Mouse (Mus musculus) olfactory bulb, adult 2 months (tissue): ENCODE data around the gene Rtp4. TPM values are rescaled to one million over a fixed set of nuclear protein-coding genes. Genes with fewer than 3 reads are reported as not detected.

Experiments
- H3K27ac ChIP-seq: fragments of 200-500 bp; 2 replicates; pipeline ENCODE4 v1.5.1; 2012; ENCODE audit warnings: low read depth, low read length; ENCODE audit not compliant: insufficient read depth
- H3K4me1 ChIP-seq: fragments of 200-500 bp; 2 replicates; pipeline ENCODE4 v1.6.1; 2012; ENCODE audit warnings: low read length; ENCODE audit not compliant: control insufficient read depth, insufficient read depth
- H3K4me3 ChIP-seq: fragments of 200-500 bp; 2 replicates; pipeline ENCODE4 v1.5.1; 2012; ENCODE audit warnings: mild to moderate bottlenecking, low read depth, low read length, moderate library complexity; ENCODE audit not compliant: insufficient read depth
- CTCF ChIP-seq: fragments of 200-500 bp; IDR thresholded peaks from 2 replicates; pipeline ENCODE4 v1.5.1; 2012; ENCODE audit warnings: low read depth, mild to moderate bottlenecking, low read length, moderate library complexity; ENCODE audit not compliant: insufficient read depth
- POLR2A ChIP-seq: fragments of 200-500 bp; IDR thresholded peaks from 2 replicates; pipeline ENCODE4 v1.6.1; 2012; ENCODE audit warnings: mild to moderate bottlenecking, low read depth, low read length, moderate library complexity; ENCODE audit not compliant: insufficient read depth
- WGBS: fragments of 180-500 bp; shearing (Covaris S2); methylation state at CpG from one replicate; pipeline ENCODE4 v1.1.7; 2018; 5-methylcytosine and 5-hydroxymethylcytosine counted together
- polyA plus RNA-seq: library from polyadenylated mRNA; stranded (reverse); fragments of >200 nt; gene quantifications from 2 replicates; pipeline ENCODE4 v1.2.4, GENCODE M21; 2012; ENCODE audit warnings: low replicate concordance; ENCODE audit not compliant: missing spikeins, insufficient read depth, insufficient read length

Rtp4 gene
- not detected in 2 replicates for polyA plus RNA-seq

DNA sequence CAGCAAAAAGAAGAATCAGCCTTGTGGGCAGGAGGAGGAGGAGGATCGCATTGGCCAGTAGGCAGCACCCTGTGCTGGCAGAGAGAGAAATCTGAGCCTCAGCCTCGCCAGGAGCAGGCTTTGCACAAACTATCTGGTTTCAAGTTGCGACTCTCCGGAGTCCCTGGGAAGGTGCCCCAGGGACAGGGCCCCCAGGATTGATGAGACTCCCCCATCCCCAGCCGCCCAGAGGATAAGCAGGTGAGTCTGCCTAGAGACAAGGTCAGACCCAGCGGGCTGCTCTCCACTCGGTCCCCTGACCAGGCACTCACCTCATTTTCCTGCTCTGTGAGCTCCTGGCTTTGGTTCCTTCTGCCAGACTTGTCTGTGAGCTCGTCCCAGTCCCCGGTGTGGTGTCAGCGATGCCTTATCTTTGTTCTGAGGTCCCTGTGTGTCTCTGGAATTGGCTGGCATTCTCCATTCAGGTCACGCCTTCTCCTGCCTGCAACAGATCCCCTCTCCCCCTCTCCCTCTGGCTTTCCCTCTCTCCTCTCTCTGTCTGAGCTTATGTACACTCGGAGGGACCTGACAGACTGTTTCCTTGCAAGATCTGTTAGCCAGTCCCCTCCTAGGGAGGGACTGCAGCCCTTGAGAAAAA, at the start of gene Rtp4, which contains the start of gene Masp1:
TSS of gene Rtp4 (plus strand) at position 57 of the 637 bp plus-strand sequence.
TSS of gene Masp1 (minus strand) at position 581 of the 637 bp plus-strand sequence.
- 7% methylated on average over 12 of the region's 12 CpGs for WGBS
- TF ChIP-seq POLR2A: no peak

DNA sequence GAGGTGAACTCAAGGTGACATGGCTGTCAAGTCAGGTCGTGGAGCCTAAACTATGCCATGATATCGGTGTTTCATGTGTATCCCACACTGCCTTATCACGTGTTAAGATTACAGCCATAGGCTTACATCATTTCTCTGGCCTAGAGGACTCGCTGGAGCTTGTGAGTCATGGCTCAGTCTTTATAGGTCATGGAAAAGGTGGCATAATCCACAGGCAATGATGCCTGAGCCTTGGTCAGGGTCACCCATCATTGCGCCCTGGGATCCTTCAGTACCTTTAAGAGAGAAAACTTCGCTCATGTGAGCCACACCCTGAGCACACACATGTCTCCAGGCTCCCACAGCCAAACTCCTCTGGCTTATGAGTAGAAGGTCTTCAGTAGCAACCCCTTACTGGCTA, 48.5 kb upstream of the Rtp4 start:
- 95% methylated on average over 6 of the region's 6 CpGs for WGBS
- no peak overlapping the region for H3K27ac ChIP-seq
- no peaks in the 10 kb centered on the region for H3K4me1 ChIP-seq
- no peak overlapping the region for H3K4me3 ChIP-seq
- no peak for TF ChIP-seq POLR2A
- no peak for TF ChIP-seq CTCF

More for the DNA sequence above, at the start of gene Rtp4, which contains the start of gene Masp1:
- Histone ChIP-seq H3K4me1 (peaks cover 13% of the 10 kb centered on the region; the same call in 1 of the 2 replicates), H3K27ac (no peak within 1 kb of the TSS), H3K4me3 (peak within 1 kb of the TSS; percentile 37)

DNA sequence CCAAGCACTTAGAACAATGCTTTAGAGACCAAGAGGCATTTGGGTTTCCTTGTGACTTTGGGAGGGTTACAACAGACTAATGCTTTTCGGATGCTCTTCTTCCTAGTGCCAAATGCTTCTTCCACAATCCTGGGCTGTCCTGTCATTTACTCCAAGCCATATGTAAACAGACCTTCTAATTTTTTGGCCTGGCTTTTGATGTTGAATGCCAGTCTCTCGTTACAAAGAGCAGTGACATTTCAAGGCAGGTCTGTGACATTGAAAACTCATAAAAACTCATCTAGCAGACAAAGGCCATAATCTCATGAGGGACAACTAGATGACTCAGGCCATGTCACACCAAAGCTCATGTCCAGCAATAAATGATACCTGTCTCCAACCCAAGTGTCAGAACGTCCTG, 48.0 kb upstream of the Rtp4 start:
- Histone ChIP-seq H3K4me3 (no peak overlapping the region), H3K4me1 (no peaks in the 10 kb centered on the region), H3K27ac (no peak overlapping the region)
- 77% methylated on average over 3 of the region's 3 CpGs for WGBS
- no peak for TF ChIP-seq CTCF
- TF ChIP-seq POLR2A: no peak

DNA sequence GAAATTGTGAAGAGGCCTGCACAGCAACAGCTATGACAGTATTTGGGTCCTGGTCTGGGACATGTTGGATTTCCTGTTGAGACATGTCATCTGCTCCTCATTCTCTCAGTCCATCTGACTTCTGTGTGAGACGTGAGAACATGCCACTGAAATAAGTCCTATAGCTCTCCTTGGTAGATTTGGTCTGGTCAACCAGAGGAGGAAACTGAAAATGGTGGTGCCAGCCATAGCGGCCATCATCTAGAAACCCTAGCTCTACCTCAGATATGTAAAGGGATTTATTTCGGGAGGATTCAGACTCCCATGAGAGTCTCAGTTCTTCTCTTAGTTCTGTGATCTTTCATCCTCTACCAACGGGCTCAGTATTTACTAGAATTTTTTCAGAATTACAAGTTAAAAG, 44.4 kb upstream of the Rtp4 start:
- Histone ChIP-seq H3K27ac (no peak overlapping the region), H3K4me3 (no peak overlapping the region), H3K4me1 (no peaks in the 10 kb centered on the region)
- WGBS: 95% methylated on average over 4 of the region's 4 CpGs
- TF ChIP-seq POLR2A (no peak), CTCF (no peak)

DNA sequence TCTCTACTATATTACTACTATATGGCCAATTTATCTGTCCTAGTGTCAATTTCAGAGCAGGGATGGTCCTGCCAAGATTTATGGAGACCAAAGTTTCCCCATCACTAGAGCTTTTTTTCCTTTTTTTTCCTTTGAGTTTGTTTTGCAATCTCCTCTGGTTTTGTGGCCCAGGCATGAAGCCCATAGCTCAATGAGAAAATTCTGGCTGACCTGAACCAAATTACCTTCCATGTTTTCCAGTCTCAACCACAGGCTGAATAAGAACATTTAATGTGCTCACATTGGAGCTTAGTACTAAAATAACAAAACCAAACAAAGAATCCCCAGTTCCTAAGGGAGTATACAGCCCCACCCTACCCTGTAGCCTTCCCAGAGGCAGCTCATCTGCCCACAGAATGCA, 43.5 kb upstream of the Rtp4 start:
- Histone ChIP-seq H3K4me3 (no peak overlapping the region), H3K4me1 (no peaks in the 10 kb centered on the region), H3K27ac (no peak overlapping the region)
- no peak for TF ChIP-seq POLR2A
- no peak for TF ChIP-seq CTCF

DNA sequence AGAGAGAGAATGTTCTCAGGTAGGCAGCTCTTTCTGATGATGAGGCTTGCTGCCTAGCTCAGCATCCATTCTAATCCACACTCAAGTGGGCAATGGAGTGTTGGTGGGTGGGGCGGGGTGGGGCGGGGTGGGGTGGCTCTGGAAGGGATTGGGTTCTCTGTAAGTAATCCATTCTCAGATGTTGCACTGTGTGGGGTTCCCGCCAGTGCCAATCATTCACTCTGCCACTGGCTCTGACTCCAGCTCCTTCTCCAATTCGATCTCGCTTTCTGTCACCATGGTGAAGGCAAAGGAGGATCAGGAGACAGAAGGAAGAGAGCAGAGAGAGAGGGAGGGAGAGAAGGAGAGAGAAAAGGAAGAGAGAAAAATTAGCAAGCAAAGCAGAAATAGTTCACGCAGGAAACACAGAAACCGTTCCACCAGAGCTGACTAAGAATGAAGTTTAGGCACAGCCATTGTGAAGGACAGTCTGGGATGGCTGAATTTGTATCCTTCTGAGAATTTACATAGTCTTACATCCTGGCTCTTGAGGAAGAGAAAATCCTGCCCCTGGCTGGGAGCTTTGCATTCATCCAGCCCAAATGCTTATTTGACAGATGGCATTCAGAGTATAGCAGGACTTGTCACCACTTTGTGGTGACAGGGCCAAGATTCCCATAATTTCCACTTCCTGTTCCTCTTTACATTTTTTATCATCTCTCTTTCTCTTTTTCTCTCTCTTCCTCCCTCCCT, 40.1 kb upstream of the Rtp4 start:
- 80% methylated on average over 7 of the region's 7 CpGs for WGBS
- H3K4me3 ChIP-seq: no peak overlapping the region
- no peak for TF ChIP-seq POLR2A
- TF ChIP-seq CTCF: no peak
- no peak overlapping the region for H3K27ac ChIP-seq
- no peaks in the 10 kb centered on the region for H3K4me1 ChIP-seq

DNA sequence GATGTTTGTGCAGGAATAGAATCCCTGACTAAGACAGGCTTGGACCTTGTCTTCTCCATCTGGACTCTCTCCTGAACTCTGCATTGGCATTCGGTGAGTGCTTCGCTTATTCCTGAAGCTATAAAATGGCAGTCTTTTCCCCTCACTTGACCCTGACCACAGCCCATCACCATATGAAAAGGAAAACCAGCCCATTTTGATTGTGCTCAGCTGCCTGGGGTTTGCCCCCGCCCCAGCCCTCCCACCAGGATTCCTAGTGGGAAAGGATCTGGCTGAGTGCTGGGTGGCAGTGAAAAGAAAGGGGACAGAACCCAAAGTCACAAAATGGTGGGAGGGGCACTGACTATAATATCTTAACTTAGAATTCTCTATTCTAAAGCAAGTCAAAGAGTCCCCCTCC, 37.9 kb upstream of the Rtp4 start:
- no peak for TF ChIP-seq POLR2A
- TF ChIP-seq CTCF: no peak
- 66% methylated on average over 3 of the region's 3 CpGs for WGBS
- Histone ChIP-seq H3K4me1 (no peaks in the 10 kb centered on the region), H3K27ac (no peak overlapping the region), H3K4me3 (no peak overlapping the region)

DNA sequence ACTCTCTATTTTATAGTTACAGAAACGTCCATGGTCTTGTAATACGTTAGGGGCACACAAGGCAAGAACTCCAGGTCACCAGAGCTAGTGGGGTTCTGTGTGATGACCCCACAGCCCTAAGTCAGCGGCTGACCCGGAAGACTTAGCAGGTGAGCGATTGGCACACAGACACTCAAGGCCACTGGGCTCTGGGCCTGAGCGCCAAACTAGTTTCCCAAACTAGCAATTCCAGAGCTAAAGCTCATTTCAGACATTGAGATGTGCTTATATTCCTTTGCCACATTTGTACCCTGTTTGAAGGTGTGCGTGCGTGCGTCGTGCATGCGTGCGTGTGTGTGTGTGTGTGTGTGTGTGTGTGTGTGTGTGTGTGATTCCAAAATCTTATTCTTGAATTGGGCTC, 37.2 kb upstream of the Rtp4 start:
- no peaks in the 10 kb centered on the region for H3K4me1 ChIP-seq
- no peak overlapping the region for H3K4me3 ChIP-seq
- TF ChIP-seq POLR2A (no peak), CTCF (no peak)
- no peak overlapping the region for H3K27ac ChIP-seq
- 96% methylated on average over 12 of the region's 12 CpGs for WGBS

- H3K27ac ChIP-seq: no peak overlapping the region
- no peak overlapping the region for H3K4me3 ChIP-seq
- no peaks in the 10 kb centered on the region for H3K4me1 ChIP-seq
- WGBS: 86% methylated on average over 10 of the region's 10 CpGs
- no peak for TF ChIP-seq CTCF
- TF ChIP-seq POLR2A: no peak
These were observed 36.8 kb upstream of the Rtp4 start for GRCm38 (mm10) chr16:23483292-23483691.
